Mouse (Mus musculus) lung, postnatal 14 days (tissue): Measurements from ENCODE around the gene Cpa3.

Source experiments
- DNase-seq: peaks from one replicate; pipeline ENCODE4 v3.0.0; 2021

Cpa3 gene

DNA sequence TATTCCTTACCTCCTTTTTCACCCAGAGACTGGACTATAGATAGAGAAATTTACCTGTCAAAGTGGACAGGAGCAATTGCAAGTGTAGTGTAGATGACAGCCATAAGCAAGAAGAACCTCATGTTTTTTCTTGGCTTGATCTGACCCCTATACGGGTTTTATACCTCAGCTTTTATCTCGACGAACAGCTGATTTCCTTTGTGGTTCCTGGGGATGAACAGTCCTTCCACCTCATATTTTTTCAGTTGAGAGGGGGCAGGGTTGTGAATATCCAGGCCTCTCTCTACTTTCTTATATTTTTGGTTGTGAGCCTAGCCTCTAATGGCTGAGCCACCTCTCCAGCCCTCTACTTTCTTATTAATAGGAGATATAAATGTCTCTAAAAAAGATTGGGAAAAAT is at the start of gene Cpa3:
Cpa3 (minus strand) TSS at position 132 of the 400 bp plus-strand sequence.
- no peak for DNase-seq

DNA sequence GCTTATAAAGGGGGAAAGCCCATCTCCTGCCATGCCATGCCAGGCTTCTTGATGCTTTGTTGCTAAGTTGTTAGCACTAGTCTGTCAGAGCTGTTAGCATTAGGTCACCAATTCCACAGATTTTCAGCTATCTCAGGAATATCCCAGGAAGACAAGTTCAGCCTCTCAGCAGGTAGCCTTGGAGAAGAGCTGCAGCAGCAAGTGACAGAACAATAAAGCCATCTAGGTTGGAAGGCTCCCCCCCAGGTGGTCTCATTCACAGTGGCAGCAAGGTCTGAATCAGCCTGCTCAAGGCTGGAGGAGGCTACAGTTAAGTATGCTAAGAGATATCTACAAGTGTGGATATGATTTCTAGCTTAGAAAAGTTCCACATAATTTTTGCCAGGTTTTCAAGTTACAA is 49.4 kb upstream of the Cpa3 start:
- no peak for DNase-seq

DNA sequence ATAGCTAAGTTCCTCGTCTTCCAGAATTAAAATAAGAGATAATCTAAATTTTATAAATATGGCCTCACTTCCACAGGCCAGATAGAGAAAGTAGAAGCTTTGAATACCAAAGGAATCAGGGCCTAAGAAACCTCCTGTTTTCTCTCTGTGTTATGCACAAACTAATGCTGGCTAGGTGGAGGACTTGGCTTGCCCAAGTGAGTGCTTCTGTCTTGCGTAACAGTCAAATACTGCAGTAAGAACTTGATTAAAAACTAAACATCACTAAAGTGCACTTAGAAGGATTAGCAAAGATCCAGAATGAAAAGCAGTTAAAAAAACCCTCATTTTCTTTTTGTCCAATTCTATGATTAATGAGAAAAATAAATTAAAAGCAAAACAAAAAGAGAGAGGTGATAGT is 46.8 kb upstream of the Cpa3 start:
- DNase-seq: peak; percentile 6

DNA sequence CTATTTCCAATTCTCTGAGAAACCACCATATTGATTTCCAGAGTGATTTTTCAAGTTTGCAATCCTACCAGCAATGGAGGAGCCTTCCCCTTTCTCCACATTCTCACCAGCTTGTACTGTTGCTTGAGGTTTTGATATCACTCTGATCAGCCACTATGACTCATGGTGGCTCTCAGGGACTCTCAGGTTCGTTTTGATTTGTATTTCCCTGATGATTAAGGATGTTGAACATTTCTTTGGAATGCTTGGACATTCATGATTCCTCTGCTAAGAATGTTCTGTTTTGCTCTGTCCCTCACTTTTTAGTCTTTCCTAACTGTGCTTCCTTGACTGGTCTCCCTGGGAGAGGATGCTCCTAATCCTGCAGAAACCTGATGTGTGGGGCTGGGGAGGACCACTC is 39.8 kb upstream of the Cpa3 start:
- DNase-seq: no peak

DNA sequence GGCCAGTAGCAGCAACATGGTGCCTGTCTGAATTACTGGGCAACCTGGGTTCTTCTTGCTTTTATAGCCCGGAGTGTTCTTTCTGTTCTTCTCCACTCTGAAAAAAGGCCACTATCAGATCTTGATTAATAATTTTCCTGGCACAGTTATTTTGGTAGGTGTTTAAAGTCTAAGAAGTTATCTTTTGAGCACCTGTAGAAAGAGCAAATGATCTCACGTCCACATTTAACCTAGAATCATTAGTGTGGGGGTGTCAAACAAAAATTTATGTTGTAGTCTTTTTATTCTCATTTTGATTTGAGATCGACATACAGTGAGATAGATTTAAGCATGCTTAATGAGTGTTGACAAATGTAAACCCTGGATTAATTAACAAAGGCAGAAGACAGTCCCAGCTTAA is 33.7 kb upstream of the Cpa3 start, which contains the start of gene Cpb1:
Cpb1 (minus strand) TSS at position 101 of the 400 bp plus-strand sequence.
- DNase-seq: no peak

DNA sequence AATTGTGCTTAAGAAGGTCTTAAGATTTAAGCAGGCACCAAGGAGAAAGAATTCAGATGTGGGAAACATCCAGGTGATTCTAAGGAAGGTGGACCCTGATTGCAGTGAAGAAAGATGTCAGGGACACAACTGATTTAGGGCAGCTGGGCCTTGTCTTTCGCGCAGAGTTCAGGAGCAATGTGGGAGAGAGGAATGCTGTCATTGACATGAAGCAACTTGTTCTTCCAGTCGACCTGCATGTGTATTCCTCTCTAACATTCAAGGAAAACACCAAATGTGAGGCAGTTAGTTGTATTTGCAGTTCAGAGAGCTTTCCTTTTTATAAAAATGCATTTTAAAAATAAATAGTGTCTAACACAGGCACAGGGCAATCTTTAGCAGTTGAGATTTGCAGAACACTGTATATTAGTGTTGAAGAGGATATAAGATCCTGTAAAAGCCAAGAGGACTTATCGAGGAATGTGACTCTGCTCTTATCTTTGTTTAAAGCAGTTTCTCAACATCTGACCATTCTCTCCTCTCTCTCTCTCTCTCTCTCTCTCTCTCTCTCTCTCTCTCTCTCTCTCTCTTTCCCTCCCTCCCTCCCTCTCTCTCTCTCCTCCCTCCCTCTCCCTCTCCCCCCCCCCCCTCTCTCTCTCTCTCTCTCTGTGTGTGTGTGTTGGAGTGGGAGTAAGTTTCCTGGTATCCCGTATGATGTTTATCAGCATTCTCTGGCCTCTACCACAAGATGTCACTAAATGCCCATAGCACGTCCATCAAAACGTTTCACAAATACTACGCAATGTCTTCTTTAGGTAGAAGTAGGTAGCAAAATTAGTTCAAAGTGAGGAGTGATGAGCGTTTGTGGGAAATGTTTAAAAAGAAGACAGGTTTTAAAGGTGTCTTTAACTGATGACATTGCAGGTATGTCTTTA is 12.8 kb upstream of the Cpa3 start:
- DNase-seq: peak; percentile 46

DNA sequence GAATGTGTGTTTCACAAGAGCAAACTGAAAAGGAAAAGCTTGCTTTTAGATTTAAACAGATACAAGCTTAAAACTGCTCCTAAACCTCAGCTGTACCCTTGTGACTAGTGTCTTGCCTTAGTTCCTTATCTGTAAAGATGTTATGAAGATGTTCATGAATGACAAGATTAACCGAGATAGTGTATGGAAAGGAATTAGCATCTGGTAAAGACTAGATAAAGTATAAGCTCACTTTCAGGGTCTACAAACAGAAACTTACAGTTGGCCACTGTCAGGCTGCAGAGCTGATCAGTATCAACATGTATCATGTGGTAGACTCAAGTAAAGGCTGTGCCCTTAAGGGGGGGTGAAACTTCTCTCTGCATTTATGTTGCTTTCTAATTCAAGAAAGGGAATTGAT is 1.9 kb upstream of the Cpa3 start:
- no peak for DNase-seq

DNA sequence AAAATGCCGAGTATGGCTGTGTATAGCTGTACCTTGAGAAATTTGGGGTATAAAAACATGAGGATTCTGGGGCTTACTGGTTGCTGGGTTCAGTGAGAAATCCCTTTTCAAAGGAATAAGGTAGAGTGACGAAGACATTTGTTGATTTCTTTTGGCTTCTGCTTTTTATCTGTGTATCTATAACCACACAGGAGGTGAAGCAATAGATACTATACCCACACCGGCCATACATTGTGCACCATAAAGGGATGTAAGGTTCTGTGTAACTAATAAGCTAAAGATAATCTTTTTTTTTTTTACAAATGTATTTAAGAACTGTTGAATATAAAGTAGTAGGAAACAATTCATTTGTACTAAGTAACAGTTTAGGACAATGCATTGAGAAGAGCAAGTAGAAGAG is 2.2 kb downstream of the Cpa3 start:
- no peak for DNase-seq

DNA sequence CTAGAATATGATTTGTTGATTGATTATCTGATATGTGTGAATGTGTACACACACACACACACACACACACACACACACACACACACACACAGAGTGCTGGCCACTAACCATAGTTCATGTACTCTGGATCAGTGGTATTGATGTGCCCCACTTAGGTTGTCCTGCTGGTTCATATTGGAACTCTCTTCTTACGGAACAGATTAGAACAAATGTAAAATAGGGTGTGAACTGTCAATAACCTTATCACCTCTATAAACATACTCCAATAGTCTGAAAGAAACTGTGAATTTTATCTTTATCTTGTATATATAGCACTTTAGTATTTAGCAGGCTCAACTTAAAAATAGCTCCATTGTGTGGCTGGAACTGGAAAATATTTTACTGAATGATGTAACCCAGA is 5.0 kb downstream of the Cpa3 start:
- no peak for DNase-seq

DNA sequence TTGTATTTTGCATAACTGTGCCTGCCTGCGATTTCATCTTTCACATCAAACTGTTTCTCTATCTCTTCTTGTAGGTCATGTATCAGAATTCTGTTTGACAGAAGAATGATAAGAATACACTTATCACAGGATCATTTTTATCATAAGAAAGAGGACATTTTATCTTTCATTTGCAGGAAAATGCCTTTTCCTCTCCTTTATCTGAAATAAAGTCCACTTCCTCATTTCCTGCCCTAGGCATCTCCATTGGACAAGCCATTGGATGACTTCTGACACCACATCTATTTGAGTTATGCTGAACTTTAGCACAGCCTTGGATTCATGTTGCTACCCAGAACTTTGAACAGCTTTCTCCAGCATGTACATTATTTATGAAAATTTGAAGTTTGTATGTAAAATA is 13.0 kb downstream of the Cpa3 start:
- DNase-seq: no peak

DNA sequence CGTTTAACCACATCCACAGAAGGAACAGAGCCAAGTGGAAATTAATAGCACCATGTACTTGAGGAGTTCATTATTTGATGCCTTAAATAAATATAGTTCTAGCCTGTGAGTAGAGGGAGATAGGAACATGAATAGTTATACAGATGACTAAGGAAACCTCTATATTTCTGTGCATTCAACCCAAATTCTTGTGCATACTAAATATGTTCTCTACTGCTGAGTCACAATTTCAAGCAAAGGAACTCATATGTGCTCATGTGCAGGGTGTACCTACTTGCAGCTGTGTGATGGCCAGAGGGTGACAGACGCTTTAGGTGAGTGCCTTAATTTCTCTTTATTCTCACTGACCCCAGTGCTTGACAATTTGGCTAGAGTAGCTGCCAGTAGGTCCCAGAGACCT is 16.6 kb downstream of the Cpa3 start:
- no peak for DNase-seq

DNA sequence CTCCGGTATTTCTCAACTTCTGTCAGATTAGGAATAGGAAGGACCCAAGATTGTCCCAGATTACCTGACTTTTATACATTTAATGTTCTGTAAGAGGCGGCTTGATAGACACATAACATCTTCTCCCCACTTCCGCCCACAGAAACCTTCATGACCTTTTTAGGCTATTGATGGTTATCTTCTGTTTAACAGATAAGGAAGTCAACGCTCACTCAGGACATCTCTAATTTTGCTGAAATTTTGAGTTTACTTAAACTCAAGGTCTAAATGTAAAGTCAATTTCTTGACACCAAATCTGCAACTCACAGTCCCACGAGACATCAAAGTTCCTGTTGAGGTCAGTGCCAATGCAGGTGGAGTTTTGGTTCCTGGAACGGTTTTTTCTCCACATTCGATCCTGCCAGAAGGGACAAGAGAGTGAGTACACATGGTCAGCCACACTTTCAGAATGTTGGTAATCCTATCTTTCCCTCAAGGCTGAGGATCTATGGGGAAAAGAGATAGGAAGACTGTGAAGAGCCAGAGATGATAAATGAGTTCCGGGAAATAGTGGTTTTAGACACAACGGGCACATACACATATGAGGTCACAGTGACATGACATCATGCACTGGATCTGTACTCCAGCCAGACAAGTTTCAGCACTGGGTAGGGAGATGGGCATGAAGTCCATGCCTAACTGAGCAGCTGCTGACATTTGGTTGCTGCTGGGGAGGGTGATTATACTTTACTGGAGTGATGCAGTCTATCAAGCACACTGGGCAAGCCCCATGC is 18.9 kb downstream of the Cpa3 start:
- DNase-seq: no peak

DNA sequence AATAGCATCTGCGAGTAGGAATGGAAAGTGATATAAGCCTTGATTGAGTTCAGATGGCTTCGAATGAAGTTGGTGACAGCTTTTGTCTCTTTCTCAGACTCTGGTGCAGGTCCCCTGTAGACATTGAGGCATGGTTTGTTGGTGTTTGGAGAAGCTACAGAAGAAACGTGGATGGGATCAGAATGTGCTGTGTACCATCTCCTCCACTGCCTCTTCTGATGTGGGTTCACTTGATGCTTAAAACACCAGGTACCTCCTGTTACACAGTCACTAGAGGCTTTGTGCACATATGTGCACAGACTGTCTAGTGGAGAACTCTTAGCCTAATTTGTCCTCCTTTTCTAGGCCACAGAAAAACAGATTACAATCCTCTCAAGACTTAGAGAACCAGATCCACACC is 19.8 kb downstream of the Cpa3 start:
- DNase-seq: no peak

DNA sequence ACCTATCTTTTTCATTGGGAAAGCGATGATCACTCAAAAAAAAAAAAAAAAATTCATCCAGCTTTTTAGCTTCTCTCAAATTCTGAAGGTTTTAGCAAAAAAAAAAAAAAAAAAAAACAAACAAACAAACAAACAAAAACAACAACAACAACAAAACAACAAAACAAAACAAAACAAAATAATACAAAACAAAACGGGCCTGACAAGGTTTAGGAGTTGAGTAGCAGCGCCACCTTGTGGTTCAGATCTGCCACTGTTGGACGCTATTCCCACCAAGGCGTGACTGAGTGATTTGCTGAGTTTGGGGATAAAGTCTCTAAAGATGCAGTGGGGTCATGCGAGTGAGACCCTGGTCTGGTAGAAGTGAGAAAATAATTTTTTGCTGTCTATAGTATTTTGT is 43.1 kb downstream of the Cpa3 start:
- peak; percentile 70 for DNase-seq

DNA sequence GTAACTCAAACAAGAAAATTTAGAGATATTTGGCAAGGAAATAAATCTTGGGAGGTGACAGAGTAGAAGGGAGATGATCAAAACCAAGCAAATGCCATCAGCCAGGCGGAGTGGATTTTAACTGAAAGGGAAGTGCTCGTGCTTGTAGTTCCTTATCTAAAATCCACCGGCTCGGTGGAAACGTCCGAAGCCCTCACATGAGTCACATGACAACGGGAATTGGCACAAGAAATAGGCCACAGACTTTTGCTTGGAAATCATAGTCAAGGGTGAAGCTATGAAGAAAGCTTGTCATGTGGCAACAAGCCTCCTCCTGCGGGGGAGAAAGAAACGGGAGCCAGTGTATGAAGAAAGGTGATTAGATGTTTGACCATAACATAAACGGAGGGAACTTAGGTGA is 44.1 kb downstream of the Cpa3 start:
- DNase-seq: peak; percentile 20

DNA sequence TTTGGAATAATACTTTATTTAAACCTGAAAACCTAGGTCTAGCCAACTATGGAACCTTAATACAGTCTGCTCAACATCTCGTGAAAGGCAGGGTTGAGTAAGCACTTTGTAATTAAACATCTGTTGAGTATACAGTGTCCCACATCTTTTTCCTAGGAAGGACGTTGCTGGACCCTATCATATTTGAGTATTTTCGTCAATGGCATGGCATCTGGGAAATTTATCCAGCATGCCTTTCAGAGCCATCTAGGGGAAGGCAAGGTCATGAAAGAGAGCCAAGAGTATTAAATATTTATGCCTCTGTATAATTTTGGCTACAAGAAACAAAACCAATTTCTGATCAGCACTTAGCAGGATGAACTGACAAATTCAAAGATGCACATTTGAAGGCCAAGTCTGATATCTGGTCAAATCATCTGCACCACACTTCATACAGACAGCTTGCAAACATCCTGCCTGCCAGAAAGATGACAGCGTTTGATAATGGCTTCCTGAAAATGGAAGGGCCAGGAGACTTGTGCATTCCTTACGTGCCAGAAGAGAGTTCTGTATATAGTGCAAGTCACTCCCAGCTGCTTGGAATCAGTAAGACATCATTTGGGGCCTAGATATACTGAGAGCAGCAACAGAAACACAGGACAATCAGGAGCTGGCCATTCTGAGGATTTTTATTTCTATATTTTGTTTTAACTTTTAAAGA is 52.9 kb downstream of the Cpa3 start:
- DNase-seq: peak; percentile 42

DNA sequence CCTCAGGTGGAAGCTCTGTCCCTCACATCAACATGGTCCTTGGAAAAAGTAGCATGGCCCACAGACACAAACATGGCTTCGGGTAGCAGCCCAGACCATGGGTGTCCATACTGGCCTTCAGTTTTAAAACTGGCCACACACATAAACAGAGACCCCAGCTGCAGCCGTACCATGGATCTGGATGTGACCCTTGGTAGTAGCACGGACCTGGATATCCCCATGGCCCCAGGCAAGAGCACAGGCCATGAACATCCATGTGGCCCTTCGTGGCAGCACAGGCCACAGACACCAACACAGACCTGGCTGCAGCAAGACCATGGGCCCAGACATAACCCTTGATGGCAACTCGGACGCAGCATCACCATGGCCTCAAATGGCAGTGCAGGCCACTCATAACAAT is 69.6 kb downstream of the Cpa3 start:
- no peak for DNase-seq

DNA sequence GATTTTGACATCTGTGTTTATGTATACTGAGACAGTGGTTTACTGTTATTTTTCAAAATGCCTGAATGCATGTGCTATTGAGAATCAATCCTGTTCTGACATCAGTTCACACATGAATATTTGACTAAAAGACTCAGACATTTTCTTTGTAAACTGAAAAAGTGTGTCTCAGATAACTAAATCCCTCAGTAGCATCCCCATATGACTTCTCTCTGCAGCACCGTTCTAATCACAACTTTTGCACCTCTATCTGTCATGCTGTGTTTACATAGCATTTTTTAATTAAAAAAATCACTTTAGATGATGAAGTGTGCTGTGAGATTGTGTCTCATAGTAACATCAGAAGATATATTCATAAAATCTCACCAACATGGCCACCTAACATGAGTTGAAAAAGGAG is 74.5 kb downstream of the Cpa3 start:
- no peak for DNase-seq
